Mouse (Mus musculus): Measurements from ENCODE around the gene Ifitm10. TPM values are rescaled to one million over a fixed set of nuclear protein-coding genes. Genes with fewer than 3 reads are reported as not detected.

The Ifitm10 gene
- polyA plus RNA-seq (2012; rRNA removed) (0.87 and 1.1 TPM in 2 replicates), polyA plus RNA-seq (2014; fragmentation: Nextera tagmentation; extraction: Ambion mirVana) (1.0 and 1.3 TPM in 2 replicates)

GRCm38 (mm10) chr7:142373641-142374412, at the start of gene Ifitm10:
Gene Ifitm10 (minus strand): TSS chr7:142373753.
- ATAC-seq (ENCODE audit: insufficient read depth) (no peak), DNase-seq (ENCODE audit: low read depth in 3 of 3, low spot score in 3 of 3) (no peak)
- Histone ChIP-seq H3K4me2 (ENCODE audit: low read depth) (peak within 1 kb of the TSS; percentile 60; the same call in 1 of the 2 replicates), H3K4me1 (replicated peaks; ENCODE audit: control insufficient read depth in 2 of 2, insufficient read depth in 2 of 2, low read length in 1 of 2) (peaks cover 24 to 26% of the 10 kb centered on the region in 2 experiments), H3K4me3 (ENCODE audit: insufficient read depth in 1 of 2, low read depth in 2 of 2, low read length in 2 of 2) (no peak within 1 kb of the TSS), H3K27ac (no peak within 1 kb of the TSS), H3K36me3 (replicated peaks; ENCODE audit: control insufficient read depth, insufficient read depth, low read depth) (peaks cover 35% of the 10 kb centered on the region), H3K27me3 (ENCODE audit: control insufficient read depth, insufficient read depth, low read length) (peaks cover 28% of the 10 kb centered on the region), H3K9ac (replicated peaks) (no peak within 1 kb of the TSS), H3K9me3 (ENCODE audit: control insufficient read depth, low read length) (no peaks in the 10 kb centered on the region)
- WGBS (ENCODE audit: insufficient replicate concordance), result 67% methylated on average over 8 of the region's 8 CpGs
- TF ChIP-seq CTCF (IDR thresholded peaks at IDR 0.05; ENCODE audit: low read depth), result no peak
- TF ChIP-seq EP300 (IDR thresholded peaks at IDR 0.05; ENCODE audit: low read depth), result no peak

- no peaks in the 10 kb centered on the region for H3K36me3 ChIP-seq (replicated peaks; ENCODE audit: control insufficient read depth, insufficient read depth, low read depth)
- 56% methylated on average over 2 of the region's 2 CpGs for WGBS (ENCODE audit: insufficient replicate concordance)
- no peak for TF ChIP-seq EP300 (IDR thresholded peaks at IDR 0.05; ENCODE audit: low read depth)
- TF ChIP-seq CTCF (IDR thresholded peaks at IDR 0.05; ENCODE audit: low read depth), result no peak
- DNase-seq (ENCODE audit: low read depth in 3 of 3, low spot score in 3 of 3) (no peak), ATAC-seq (ENCODE audit: insufficient read depth) (peak; percentile 64)
- peaks cover 36 to 37% of the 10 kb centered on the region in 2 experiments for H3K4me1 ChIP-seq (replicated peaks; ENCODE audit: control insufficient read depth in 2 of 2, insufficient read depth in 2 of 2, low read length in 1 of 2)
- H3K9me3 ChIP-seq (ENCODE audit: control insufficient read depth, low read length), result no peaks in the 10 kb centered on the region
- no peak overlapping the region for H3K9ac ChIP-seq (replicated peaks)
- no peak overlapping the region for H3K4me2 ChIP-seq (ENCODE audit: low read depth)
- no peak overlapping the region for H3K4me3 ChIP-seq (ENCODE audit: insufficient read depth in 1 of 2, low read depth in 2 of 2, low read length in 2 of 2)
- H3K27me3 ChIP-seq (ENCODE audit: control insufficient read depth, insufficient read depth, low read length), result no peaks in the 10 kb centered on the region
- H3K27ac ChIP-seq, result peak overlapping the region; percentile 86
Observed at GRCm38 (mm10) chr7:142421826-142422225, 48.3 kb upstream of the Ifitm10 start.

GRCm38 (mm10) chr7:142419887-142420286, 46.3 kb upstream of the Ifitm10 start:
- WGBS (ENCODE audit: insufficient replicate concordance), result 21% methylated on average over 5 of the region's 5 CpGs
- no peak for TF ChIP-seq CTCF (IDR thresholded peaks at IDR 0.05; ENCODE audit: low read depth)
- TF ChIP-seq EP300 (IDR thresholded peaks at IDR 0.05; ENCODE audit: low read depth), result peak; percentile 96
- peak overlapping the region in 1 of 2 experiments; percentile 38; a peak in 1 of 4 replicates for H3K4me3 ChIP-seq (ENCODE audit: insufficient read depth in 1 of 2, low read depth in 2 of 2, low read length in 2 of 2)
- H3K4me2 ChIP-seq (ENCODE audit: low read depth), result peak overlapping the region; percentile 58
- ATAC-seq (ENCODE audit: insufficient read depth) (peak; percentile 83), DNase-seq (ENCODE audit: low read depth in 3 of 3, low spot score in 3 of 3) (peak; percentile 60 to 65 (median 61))
- no peaks in the 10 kb centered on the region for H3K9me3 ChIP-seq (ENCODE audit: control insufficient read depth, low read length)
- H3K4me1 ChIP-seq (replicated peaks; ENCODE audit: control insufficient read depth in 2 of 2, insufficient read depth in 2 of 2, low read length in 1 of 2), result peaks cover 36 to 37% of the 10 kb centered on the region in 2 experiments
- H3K27ac ChIP-seq, result peak overlapping the region; percentile 86
- no peaks in the 10 kb centered on the region for H3K36me3 ChIP-seq (replicated peaks; ENCODE audit: control insufficient read depth, insufficient read depth, low read depth)
- peak overlapping the region; percentile 65 for H3K9ac ChIP-seq (replicated peaks)
- H3K27me3 ChIP-seq (ENCODE audit: control insufficient read depth, insufficient read depth, low read length), result no peaks in the 10 kb centered on the region

GRCm38 (mm10) chr7:142418679-142419078, 45.1 kb upstream of the Ifitm10 start:
- DNase-seq (ENCODE audit: low read depth in 3 of 3, low spot score in 3 of 3) (no peak), ATAC-seq (ENCODE audit: insufficient read depth) (no peak)
- H3K27ac ChIP-seq, result no peak overlapping the region
- H3K9me3 ChIP-seq (ENCODE audit: control insufficient read depth, low read length), result no peaks in the 10 kb centered on the region
- peaks cover 37 to 39% of the 10 kb centered on the region in 2 experiments for H3K4me1 ChIP-seq (replicated peaks; ENCODE audit: control insufficient read depth in 2 of 2, insufficient read depth in 2 of 2, low read length in 1 of 2)
- no peaks in the 10 kb centered on the region for H3K27me3 ChIP-seq (ENCODE audit: control insufficient read depth, insufficient read depth, low read length)
- 86% methylated on average over 8 of the region's 8 CpGs for WGBS (ENCODE audit: insufficient replicate concordance)
- H3K4me2 ChIP-seq (ENCODE audit: low read depth), result no peak overlapping the region
- TF ChIP-seq EP300 (IDR thresholded peaks at IDR 0.05; ENCODE audit: low read depth) (no peak), CTCF (IDR thresholded peaks at IDR 0.05; ENCODE audit: low read depth) (peak; percentile 55)
- no peaks in the 10 kb centered on the region for H3K36me3 ChIP-seq (replicated peaks; ENCODE audit: control insufficient read depth, insufficient read depth, low read depth)
- H3K4me3 ChIP-seq (ENCODE audit: insufficient read depth in 1 of 2, low read depth in 2 of 2, low read length in 2 of 2), result no peak overlapping the region
- H3K9ac ChIP-seq (replicated peaks), result no peak overlapping the region

- no peak overlapping the region for H3K4me3 ChIP-seq (ENCODE audit: insufficient read depth in 1 of 2, low read depth in 2 of 2, low read length in 2 of 2)
- TF ChIP-seq CTCF (IDR thresholded peaks at IDR 0.05; ENCODE audit: low read depth), result no peak
- TF ChIP-seq EP300 (IDR thresholded peaks at IDR 0.05; ENCODE audit: low read depth), result no peak
- no peaks in the 10 kb centered on the region for H3K27me3 ChIP-seq (ENCODE audit: control insufficient read depth, insufficient read depth, low read length)
- no peak for ATAC-seq (ENCODE audit: insufficient read depth)
- H3K9me3 ChIP-seq (ENCODE audit: control insufficient read depth, low read length), result no peaks in the 10 kb centered on the region
- no peak overlapping the region for H3K9ac ChIP-seq (replicated peaks)
- no peak overlapping the region for H3K27ac ChIP-seq
- H3K4me2 ChIP-seq (ENCODE audit: low read depth), result no peak overlapping the region
- H3K4me1 ChIP-seq (replicated peaks; ENCODE audit: control insufficient read depth in 2 of 2, insufficient read depth in 2 of 2, low read length in 1 of 2), result peaks cover 42 to 45% of the 10 kb centered on the region in 2 experiments
- DNase-seq (ENCODE audit: low read depth in 3 of 3, low spot score in 3 of 3), result no peak
- 97% methylated on average over 2 of the region's 2 CpGs for WGBS (ENCODE audit: insufficient replicate concordance)
- H3K36me3 ChIP-seq (replicated peaks; ENCODE audit: control insufficient read depth, insufficient read depth, low read depth), result no peaks in the 10 kb centered on the region
Observed at GRCm38 (mm10) chr7:142418027-142418426, 44.5 kb upstream of the Ifitm10 start.

Data from liver, embryonic 14.5 days (tissue).